Mouse (Mus musculus) liver, embryonic 14.5 days (tissue): ENCODE data around the gene Atp1a2. TPM values are rescaled to one million over a fixed set of nuclear protein-coding genes. Genes with fewer than 3 reads are reported as not detected.
A peak's percentile ranks its signal among the peaks of the same experiment; 100 is the strongest.

Experiments used
- ATAC-seq: fragments of 200-750 bp; cut with Nextera tagmentation; 2 replicates; pipeline ENCODE4 v1.8.0; 2017; ENCODE audit warnings: moderate number of reproducible peaks, mild to moderate bottlenecking, moderate library complexity; ENCODE audit not compliant: insufficient read depth
- DNase-seq, 3 experiments: peaks; one replicate each; pipeline ENCODE4 v3.0.0-alpha.2; 2012 to 2013; ENCODE audit warnings: low read depth in 3 of 3, low spot score in 3 of 3
- H3K27ac ChIP-seq: fragments of 300-500 bp; sonication (generic); 2 replicates; pipeline ENCODE4 v1.5.1; 2014; ENCODE audit warnings: moderate library complexity, mild to moderate bottlenecking, control low read depth, inconsistent platforms
- H3K27me3 ChIP-seq: fragments of 300-500 bp; sonication (generic); 2 replicates; pipeline ENCODE4 v1.6.1; 2014; ENCODE audit warnings: mild to moderate bottlenecking, low read length, moderate library complexity; ENCODE audit not compliant: control insufficient read depth, insufficient read depth
- H3K36me3 ChIP-seq: fragments of 300-500 bp; sonication (generic); replicated peaks from 2 replicates; pipeline ENCODE4 v1.6.1; 2014; ENCODE audit warnings: low read depth; ENCODE audit not compliant: control insufficient read depth, insufficient read depth
- H3K4me1 ChIP-seq, 2 experiments: fragments of 200-500 bp in 1 of 2; fragments of 300-500 bp in 1 of 2; sonication (generic) in 1 of 2; replicated peaks; 2 replicates each; pipeline ENCODE4 v1.6.1; 2012 to 2014; ENCODE audit warnings: antibody characterized with exemption in 1 of 2, inconsistent platforms in 1 of 2, low read length in 1 of 2; ENCODE audit not compliant: control insufficient read depth in 2 of 2, insufficient read depth in 2 of 2
- H3K4me2 ChIP-seq: fragments of 300-500 bp; sonication (generic); 2 replicates; pipeline ENCODE4 v1.6.1; 2014; ENCODE audit warnings: low read depth, mild to moderate bottlenecking, control low read depth, moderate library complexity
- H3K4me3 ChIP-seq, 2 experiments: fragments of 200-500 bp in 1 of 2; fragments of 300-500 bp in 1 of 2; sonication (generic) in 1 of 2; 2 replicates each; pipeline ENCODE4 v1.5.1; 2012 to 2014; ENCODE audit warnings: low read depth in 2 of 2, low read length in 2 of 2, mild to moderate bottlenecking in 2 of 2, control low read depth in 1 of 2, inconsistent platforms in 1 of 2, moderate library complexity in 1 of 2; ENCODE audit not compliant: insufficient read depth in 1 of 2
- H3K9ac ChIP-seq: fragments of 300-500 bp; sonication (generic); replicated peaks from 2 replicates; pipeline ENCODE4 v1.6.1; 2014; ENCODE audit warnings: mild to moderate bottlenecking, control low read depth, moderate library complexity
- H3K9me3 ChIP-seq: fragments of 300-500 bp; sonication (generic); 2 replicates; pipeline ENCODE4 v1.6.1; 2016; ENCODE audit warnings: low read length, mixed read lengths; ENCODE audit not compliant: control insufficient read depth
- CTCF ChIP-seq: IDR thresholded peaks from 2 replicates; pipeline ENCODE4 v1.5.1; 2016; ENCODE audit warnings: antibody characterized with exemption, low read depth, control low read depth
- EP300 ChIP-seq: IDR thresholded peaks from 2 replicates; pipeline ENCODE4 v1.6.1; 2016; ENCODE audit warnings: antibody characterized with exemption, low read depth
- WGBS: fragments of 180-500 bp; shearing (Covaris S2); extraction: QIAGEN DNeasy Blood & Tissue Kit; methylation state at CpG from one replicate; pipeline ENCODE4 v1.1.7; 2014; ENCODE audit not compliant: insufficient replicate concordance; 5-methylcytosine and 5-hydroxymethylcytosine counted together
- polyA plus RNA-seq, 2 experiments: library from polyadenylated mRNA; depleted of rRNA in 1 of 2; stranded (reverse) in 1 of 2; unstranded in 1 of 2; fragments of >200 nt; fragmentation: Nextera tagmentation in 1 of 2; extraction: Ambion mirVana in 1 of 2; gene quantifications; 2 replicates each; pipeline versions ENCODE4 v1.2.1 to v1.2.3; 2012 to 2014

The Atp1a2 gene
- polyA plus RNA-seq, 2 experiments, result 0.01 to 0.10 TPM

GRCm38 (mm10) chr1:172309699-172310398 lies 12.0 kb upstream of the Atp1a2 start:
- TF ChIP-seq CTCF (peak; percentile 93), EP300 (no peak)
- H3K4me2 ChIP-seq, result peak overlapping the region; percentile 78
- WGBS, result 1% methylated on average over 14 of the region's 14 CpGs
- peak overlapping the region; percentile 41; the same call in 1 of the 2 replicates for H3K27ac ChIP-seq
- H3K27me3 ChIP-seq, result no peaks in the 10 kb centered on the region
- no peaks in the 10 kb centered on the region for H3K36me3 ChIP-seq
- peak; percentile 47 for ATAC-seq
- peak overlapping the region; percentile 63 for H3K9ac ChIP-seq
- H3K4me1 ChIP-seq, result peaks cover 2 to 41% of the 10 kb centered on the region in 2 experiments
- peak overlapping the region; percentile 26 to 49 for H3K4me3 ChIP-seq
- peak; percentile 70 to 79 (median 73) for DNase-seq
- no peaks in the 10 kb centered on the region for H3K9me3 ChIP-seq

GRCm38 (mm10) chr1:172308409-172308808 lies 10.5 kb upstream of the Atp1a2 start:
- H3K27ac ChIP-seq, result no peak overlapping the region
- no peaks in the 10 kb centered on the region for H3K9me3 ChIP-seq
- TF ChIP-seq EP300 (no peak), CTCF (no peak)
- H3K4me3 ChIP-seq, result no peak overlapping the region
- peaks cover 5 to 49% of the 10 kb centered on the region in 2 experiments for H3K4me1 ChIP-seq
- DNase-seq, result no peak
- H3K27me3 ChIP-seq, result no peaks in the 10 kb centered on the region
- no peak for ATAC-seq
- H3K36me3 ChIP-seq, result no peaks in the 10 kb centered on the region
- WGBS, result 68% methylated on average over 1 of the region's 1 CpGs
- no peak overlapping the region for H3K9ac ChIP-seq
- H3K4me2 ChIP-seq, result no peak overlapping the region

GRCm38 (mm10) chr1:172307936-172308335 lies 10.1 kb upstream of the Atp1a2 start:
- Histone ChIP-seq H3K27me3 (no peaks in the 10 kb centered on the region; the same call in 1 of the 2 replicates), H3K4me2 (no peak overlapping the region), H3K9ac (no peak overlapping the region), H3K4me3 (no peak overlapping the region), H3K27ac (no peak overlapping the region), H3K4me1 (peaks cover 5 to 50% of the 10 kb centered on the region in 2 experiments), H3K36me3 (no peaks in the 10 kb centered on the region), H3K9me3 (no peaks in the 10 kb centered on the region)
- 68% methylated on average over 10 of the region's 10 CpGs for WGBS
- ATAC-seq (no peak), DNase-seq (no peak)
- TF ChIP-seq CTCF, result no peak
- TF ChIP-seq EP300, result no peak

- H3K4me3 ChIP-seq, result no peak overlapping the region
- H3K9me3 ChIP-seq, result no peaks in the 10 kb centered on the region
- H3K4me2 ChIP-seq, result no peak overlapping the region
- no peak for DNase-seq
- WGBS, result 64% methylated on average over 6 of the region's 6 CpGs
- no peak overlapping the region for H3K27ac ChIP-seq
- H3K27me3 ChIP-seq, result no peaks in the 10 kb centered on the region; the same call in 1 of the 2 replicates
- peaks cover 5 to 51% of the 10 kb centered on the region in 2 experiments for H3K4me1 ChIP-seq
- no peaks in the 10 kb centered on the region for H3K36me3 ChIP-seq
- no peak overlapping the region for H3K9ac ChIP-seq
- TF ChIP-seq CTCF (no peak), EP300 (no peak)
- ATAC-seq, result no peak
Measured at GRCm38 (mm10) chr1:172306885-172307284, 9.0 kb upstream of the Atp1a2 start.

GRCm38 (mm10) chr1:172306196-172306595 lies 8.3 kb upstream of the Atp1a2 start:
- Histone ChIP-seq H3K4me2 (no peak overlapping the region), H3K4me1 (peaks cover 5 to 48% of the 10 kb centered on the region in 2 experiments), H3K9me3 (no peaks in the 10 kb centered on the region), H3K9ac (no peak overlapping the region), H3K27ac (no peak overlapping the region), H3K27me3 (no peaks in the 10 kb centered on the region; the same call in 1 of the 2 replicates), H3K36me3 (no peaks in the 10 kb centered on the region), H3K4me3 (no peak overlapping the region)
- 20% methylated on average over 4 of the region's 4 CpGs for WGBS
- ATAC-seq (no peak), DNase-seq (no peak)
- no peak for TF ChIP-seq CTCF
- no peak for TF ChIP-seq EP300
